ENCODE assay signal across 8 mouse cellular contexts in genomic region chr8:3500235-3501090, GRCm38 (mm10). TPM values are rescaled to one million over a fixed set of nuclear protein-coding genes. Genes with fewer than 3 reads are reported as not detected.
A peak's percentile ranks its signal among the peaks of the same experiment; 100 is the strongest.
DNase-seq lines count a peak whose midpoint lies in the region; ATAC-seq and TF ChIP-seq lines count a peak whose summit lies in the region.

Gene Mcoln1 (plus strand): TSS chr8:3500457.

- no peak for TF ChIP-seq CTCF in gastrocnemius, adult 2 months (IDR thresholded peaks at IDR 0.05)
- peak; percentile 46 for TF ChIP-seq CTCF in hindbrain, postnatal 0 days (IDR thresholded peaks at IDR 0.05; ENCODE audit: low read depth)
- no peak; the same call in 1 of the 2 replicates for TF ChIP-seq CTCF in left cerebral cortex, adult 2 months (IDR thresholded peaks at IDR 0.05)

- ATAC-seq in hindbrain, postnatal 0 days = peak; percentile 92
- ATAC-seq in megakaryocyte, adult 5-6 weeks (ENCODE audit: poor library complexity, severe bottlenecking) = peak; percentile 90

- H3K36me3 ChIP-seq in hindbrain, postnatal 0 days (ENCODE audit: insufficient read depth, low read length) = peaks cover 11% of the 10 kb centered on the region

- no peaks in the 10 kb centered on the region for H3K27me3 ChIP-seq in hindbrain, postnatal 0 days (ENCODE audit: insufficient read depth, low read length)

- WGBS in hindbrain, postnatal 0 days = under 1% methylated on average over 68 of the region's 70 CpGs

- peak within 1 kb of the TSS; percentile 89 for H3K4me3 ChIP-seq in gastrocnemius, adult 2 months
- peak within 1 kb of the TSS; percentile 88 for H3K4me3 ChIP-seq in hindbrain, postnatal 0 days (ENCODE audit: low read length)
- peak within 1 kb of the TSS; percentile 69 for H3K4me3 ChIP-seq in left cerebral cortex, adult 2 months

- peak within 1 kb of the TSS; percentile 83 for H3K9ac ChIP-seq in hindbrain, postnatal 0 days (replicated peaks; ENCODE audit: low read length)

- intact Hi-C loops in gastrocnemius, adult 2 months (cut with DNase I) = loop anchor here (2.0 kb wide), 1 partner anchor 14 kb away; the partner anchor contains the start of gene Pnpla6
- intact Hi-C loops in left cerebral cortex, adult 2 months (cut with DNase I) = loop anchor here (1.0 kb wide), 1 partner anchor 15 kb away; the partner anchor contains the start of gene Pnpla6

- H3K9me3 ChIP-seq in hindbrain, postnatal 0 days (ENCODE audit: low read length) = no peaks in the 10 kb centered on the region

- peaks cover 14% of the 10 kb centered on the region for H3K4me1 ChIP-seq in hindbrain, postnatal 0 days (ENCODE audit: insufficient read depth, low read length)

- H3K27ac ChIP-seq in gastrocnemius, adult 2 months = peak within 1 kb of the TSS; percentile 95
- H3K27ac ChIP-seq in hindbrain, postnatal 0 days = peak within 1 kb of the TSS; percentile 87
- H3K27ac ChIP-seq in left cerebral cortex, adult 2 months = peak within 1 kb of the TSS; percentile 96

- DNase-seq in WW6 (ENCODE audit: low read depth, low spot score) = peak; percentile 94
- DNase-seq in cerebellum, postnatal 4 days (ENCODE audit: low spot score in 2 of 2) = peak; percentile 97 to 98
- DNase-seq in gastrocnemius, adult 2 months = peak; percentile 99
- DNase-seq in hindbrain, postnatal 0 days (ENCODE audit: low spot score) = peak; percentile 99
- DNase-seq in left cerebral cortex, adult 2 months (ENCODE audit: extremely low spot score in 1 of 2, low spot score in 2 of 2) = peak; percentile 98 to 99
- peak; percentile 97 to 99 for DNase-seq in right cerebral cortex, adult 2 months (ENCODE audit: low spot score in 2 of 2)
- peak; percentile 98 for DNase-seq in urinary bladder, postnatal 14 days (ENCODE audit: low spot score)

- peak within 1 kb of the TSS; percentile 87 for H3K4me2 ChIP-seq in hindbrain, postnatal 0 days (ENCODE audit: low read depth, low read length)

RNA-seq across cellular contexts. Expression of gene Mcoln1, which starts in this region (rescaled TPM):
- 10 to 100 TPM; 23.5 to 24.9 TPM for total RNA-seq in gastrocnemius, adult 2 months (2021)
- 113 and 140 TPM in 2 replicates for total RNA-seq in hindbrain, postnatal 0 days (2014; rRNA removed)
- 92.4 and 96.8 TPM in 2 replicates for polyA plus RNA-seq in hindbrain, postnatal 0 days (2015; fragmentation: Nextera tagmentation; extraction: Ambion mirVana)
- total RNA-seq in left cerebral cortex, adult 2 months (2021) = 10 to 100 TPM; 90.6 to 96.1 TPM
- total RNA-seq in megakaryocyte, adult 5-6 weeks (2015) = 20.1 and 22.7 TPM in 2 replicates
- 32.9 and 42.3 TPM in 2 replicates for total RNA-seq in megakaryocyte, adult 5-6 weeks (2017)

Comparison
In these comparisons a context has a peak if more than half of its experiments do, and no peak if none do; other contexts are left out.
1. Peak in every context shown above with its lines: DNase-seq, ATAC-seq, H3K4me3 ChIP-seq and H3K27ac ChIP-seq.